Mouse (Mus musculus) lung, embryonic 14.5 days (tissue): ENCODE measurements around the gene Hexim2. TPM values are rescaled to one million over a fixed set of nuclear protein-coding genes. Genes with fewer than 3 reads are reported as not detected.
A peak's percentile ranks its signal among the peaks of the same experiment; 100 is the strongest.

ENCODE experiments used
- ATAC-seq: fragments of 200-750 bp; cut with Nextera tagmentation; 2 replicates; pipeline ENCODE4 v1.8.0; 2017; ENCODE audit warnings: mild to moderate bottlenecking, moderate TSS enrichment, moderate library complexity; ENCODE audit not compliant: insufficient read depth
- DNase-seq: peaks from one replicate; pipeline ENCODE4 v3.0.0-alpha.2; 2015
- H3K27ac ChIP-seq: fragments of 300-500 bp; sonication (generic); 2 replicates; pipeline ENCODE4 v1.5.1; 2014; ENCODE audit warnings: low read depth, mild to moderate bottlenecking, moderate library complexity
- H3K27me3 ChIP-seq: fragments of 300-500 bp; sonication (generic); 2 replicates; pipeline ENCODE4 v1.6.1; 2014; ENCODE audit warnings: low read length, control low read depth; ENCODE audit not compliant: insufficient read depth
- H3K36me3 ChIP-seq: fragments of 300-500 bp; sonication (generic); 2 replicates; pipeline ENCODE4 v1.6.1; 2014; ENCODE audit warnings: control low read depth; ENCODE audit not compliant: insufficient read depth
- H3K4me1 ChIP-seq: fragments of 300-500 bp; sonication (generic); 2 replicates; pipeline ENCODE4 v1.6.1; 2014; ENCODE audit warnings: antibody characterized with exemption, control low read depth; ENCODE audit not compliant: insufficient read depth
- H3K4me2 ChIP-seq: fragments of 300-500 bp; sonication (generic); 2 replicates; pipeline ENCODE4 v1.6.1; 2014; ENCODE audit warnings: mild to moderate bottlenecking
- H3K4me3 ChIP-seq: fragments of 300-500 bp; sonication (generic); 2 replicates; pipeline ENCODE4 v1.5.1; 2014; ENCODE audit warnings: low read depth, low read length
- H3K9ac ChIP-seq: fragments of 300-500 bp; sonication (generic); 2 replicates; pipeline ENCODE4 v1.6.1; 2014
- H3K9me3 ChIP-seq: fragments of 300-500 bp; sonication (generic); 2 replicates; pipeline ENCODE4 v1.6.1; 2016; ENCODE audit warnings: low read depth, low read length, control low read depth
- CTCF ChIP-seq: IDR thresholded peaks from 2 replicates; pipeline ENCODE4 v1.5.1; 2016; ENCODE audit warnings: antibody characterized with exemption, low read depth
- WGBS: fragments of 180-500 bp; shearing (Covaris S2); extraction: QIAGEN DNeasy Blood & Tissue Kit; methylation state at CpG from one replicate; pipeline ENCODE4 v1.1.7; 2014; 5-methylcytosine and 5-hydroxymethylcytosine counted together
- polyA plus RNA-seq: library from polyadenylated mRNA; unstranded; fragments of >200 nt; fragmentation: Nextera tagmentation; extraction: Ambion mirVana; gene quantifications from 2 replicates; pipeline ENCODE4 v1.2.1, GENCODE M21; 2014

Gene Hexim2
- polyA plus RNA-seq, 1 experiment from 2014 or later = 9.3 TPM

- H3K27me3 ChIP-seq = no peaks in the 10 kb centered on the region
- H3K4me1 ChIP-seq = no peaks in the 10 kb centered on the region
- WGBS = 80% methylated on average over 8 of the region's 8 CpGs
- DNase-seq (no peak), ATAC-seq (no peak)
- no peaks in the 10 kb centered on the region for H3K9me3 ChIP-seq
- no peak for TF ChIP-seq CTCF
- no peak overlapping the region for H3K4me3 ChIP-seq
- no peak overlapping the region for H3K9ac ChIP-seq
- no peaks in the 10 kb centered on the region for H3K36me3 ChIP-seq
- no peak overlapping the region for H3K4me2 ChIP-seq
- H3K27ac ChIP-seq = no peak overlapping the region
Measured at GRCm38 (mm10) chr11:103178748-103179147, 46.5 kb downstream of the Hexim2 start.

GRCm38 (mm10) chr11:103180426-103180825 lies 48.2 kb downstream of the Hexim2 start:
- Histone ChIP-seq H3K4me2 (no peak overlapping the region), H3K9ac (no peak overlapping the region), H3K4me1 (no peaks in the 10 kb centered on the region), H3K27ac (no peak overlapping the region), H3K27me3 (no peaks in the 10 kb centered on the region), H3K36me3 (no peaks in the 10 kb centered on the region), H3K4me3 (no peak overlapping the region), H3K9me3 (no peaks in the 10 kb centered on the region)
- DNase-seq (no peak), ATAC-seq (no peak)
- no peak for TF ChIP-seq CTCF
- WGBS = 46% methylated on average over 1 of the region's 1 CpGs

GRCm38 (mm10) chr11:103181349-103181748 lies 49.1 kb downstream of the Hexim2 start:
- Histone ChIP-seq H3K27me3 (no peaks in the 10 kb centered on the region), H3K4me2 (no peak overlapping the region), H3K9ac (no peak overlapping the region), H3K4me3 (no peak overlapping the region), H3K36me3 (no peaks in the 10 kb centered on the region), H3K4me1 (no peaks in the 10 kb centered on the region), H3K9me3 (no peaks in the 10 kb centered on the region), H3K27ac (no peak overlapping the region)
- WGBS = 69% methylated on average over 9 of the region's 9 CpGs
- no peak for TF ChIP-seq CTCF
- DNase-seq (no peak), ATAC-seq (no peak)

GRCm38 (mm10) chr11:103181911-103182310 lies 49.7 kb downstream of the Hexim2 start:
- H3K9me3 ChIP-seq = no peaks in the 10 kb centered on the region
- H3K9ac ChIP-seq = no peak overlapping the region
- no peak overlapping the region for H3K4me3 ChIP-seq
- no peaks in the 10 kb centered on the region for H3K27me3 ChIP-seq
- H3K36me3 ChIP-seq = no peaks in the 10 kb centered on the region
- no peaks in the 10 kb centered on the region for H3K4me1 ChIP-seq
- no peak overlapping the region for H3K27ac ChIP-seq
- ATAC-seq (no peak), DNase-seq (no peak)
- no peak overlapping the region for H3K4me2 ChIP-seq
- no peak for TF ChIP-seq CTCF
- 77% methylated on average over 3 of the region's 3 CpGs for WGBS

- H3K27me3 ChIP-seq = no peaks in the 10 kb centered on the region
- H3K4me1 ChIP-seq = no peaks in the 10 kb centered on the region
- no peak overlapping the region for H3K9ac ChIP-seq
- H3K4me2 ChIP-seq = no peak overlapping the region
- 43% methylated on average over 2 of the region's 2 CpGs for WGBS
- H3K27ac ChIP-seq = no peak overlapping the region
- no peak overlapping the region for H3K4me3 ChIP-seq
- ATAC-seq (peak; percentile 31; the same call in 1 of the 2 replicates), DNase-seq (peak; percentile 82)
- peak; percentile 78 for TF ChIP-seq CTCF
- no peaks in the 10 kb centered on the region for H3K9me3 ChIP-seq
- no peaks in the 10 kb centered on the region for H3K36me3 ChIP-seq
Measured at GRCm38 (mm10) chr11:103184891-103185290, 52.7 kb downstream of the Hexim2 start.

Other genes with a start within 250 kb of the Hexim2 start
- gene Fam187a, start 247.3 kb upstream of the Hexim2 start, polyA plus RNA-seq = not detected in 2 replicates
- gene Gfap, start 231.5 kb upstream of the Hexim2 start, polyA plus RNA-seq = 0.20 and 0.41 TPM in 2 replicates
- 11.7 and 13.3 TPM in 2 replicates for gene Kif18b, start 207.3 kb upstream of the Hexim2 start, polyA plus RNA-seq
- 2.7 and 3.1 TPM in 2 replicates for gene C1ql1, start 185.7 kb upstream of the Hexim2 start, polyA plus RNA-seq
- gene Nmt1, start 104.2 kb upstream of the Hexim2 start, polyA plus RNA-seq = 64.4 and 72.4 TPM in 2 replicates
- 218 and 225 TPM in 2 replicates for gene Dcakd, start 104.1 kb upstream of the Hexim2 start, polyA plus RNA-seq
- gene Plcd3, start 30.8 kb upstream of the Hexim2 start, polyA plus RNA-seq = 1.0 and 2.5 TPM in 2 replicates
- gene Acbd4, start 30.7 kb upstream of the Hexim2 start, polyA plus RNA-seq = 11.0 and 14.4 TPM in 2 replicates
- 5.3 and 5.8 TPM in 2 replicates for gene Hexim1, start 16.2 kb upstream of the Hexim2 start, polyA plus RNA-seq
- gene Fmnl1, start 38.7 kb downstream of the Hexim2 start, polyA plus RNA-seq = 2.5 and 2.8 TPM in 2 replicates
- 0.89 and 1.2 TPM in 2 replicates for gene 1700023F06Rik, start 76.1 kb downstream of the Hexim2 start, polyA plus RNA-seq
- not detected in 2 replicates for gene Spata32, start 86.0 kb downstream of the Hexim2 start, polyA plus RNA-seq
- 3.1 and 3.9 TPM in 2 replicates for gene Map3k14, start 135.0 kb downstream of the Hexim2 start, polyA plus RNA-seq
- gene Arhgap27, start 231.3 kb downstream of the Hexim2 start, polyA plus RNA-seq = 16.8 and 20.6 TPM in 2 replicates